Mouse (Mus musculus) hindbrain, postnatal 0 days (tissue): ENCODE data around the gene Myh3. TPM values are rescaled to one million over a fixed set of nuclear protein-coding genes. Genes with fewer than 3 reads are reported as not detected.

Source experiments
- ATAC-seq: fragments of 200-750 bp; cut with Nextera tagmentation; 2 replicates; pipeline ENCODE4 v1.8.0; 2017; ENCODE audit warnings: mild to moderate bottlenecking, moderate TSS enrichment, moderate library complexity
- DNase-seq: peaks from one replicate; pipeline ENCODE4 v3.0.0-alpha.2; 2015; ENCODE audit warnings: low spot score
- H3K27ac ChIP-seq: fragments of 300-500 bp; sonication (generic); 2 replicates; pipeline ENCODE4 v1.5.1; 2014; ENCODE audit warnings: mild to moderate bottlenecking
- H3K27me3 ChIP-seq: fragments of 300-500 bp; sonication (generic); 2 replicates; pipeline ENCODE4 v1.6.1; 2014; ENCODE audit warnings: low read length, mixed read lengths; ENCODE audit not compliant: insufficient read depth
- H3K36me3 ChIP-seq: fragments of 300-500 bp; sonication (generic); 2 replicates; pipeline ENCODE4 v1.6.1; 2014; ENCODE audit warnings: low read length, mixed read lengths; ENCODE audit not compliant: insufficient read depth
- H3K4me1 ChIP-seq: fragments of 300-500 bp; sonication (generic); 2 replicates; pipeline ENCODE4 v1.6.1; 2014; ENCODE audit warnings: antibody characterized with exemption, low read length, mixed read lengths; ENCODE audit not compliant: insufficient read depth
- H3K4me2 ChIP-seq: fragments of 300-500 bp; sonication (generic); 2 replicates; pipeline ENCODE4 v1.6.1; 2014; ENCODE audit warnings: low read depth, mild to moderate bottlenecking, low read length, moderate library complexity, mixed read lengths
- H3K4me3 ChIP-seq: fragments of 300-500 bp; sonication (generic); 2 replicates; pipeline ENCODE4 v1.5.1; 2014; ENCODE audit warnings: low read length
- H3K9ac ChIP-seq: fragments of 300-500 bp; sonication (generic); replicated peaks from 2 replicates; pipeline ENCODE4 v1.6.1; 2014; ENCODE audit warnings: mild to moderate bottlenecking, low read length, moderate library complexity, mixed read lengths
- H3K9me3 ChIP-seq: fragments of 300-500 bp; sonication (generic); 2 replicates; pipeline ENCODE4 v1.6.1; 2016; ENCODE audit warnings: low read length, mixed read lengths
- CTCF ChIP-seq: IDR thresholded peaks from 2 replicates; pipeline ENCODE4 v1.5.1; 2016; ENCODE audit warnings: antibody characterized with exemption, control low read depth, low read depth
- WGBS: fragments of 180-500 bp; shearing (Covaris S2); extraction: QIAGEN DNeasy Blood & Tissue Kit; methylation state at CpG from one replicate; pipeline ENCODE4 v1.1.7; 2014; 5-methylcytosine and 5-hydroxymethylcytosine counted together
- polyA plus RNA-seq: library from polyadenylated mRNA; unstranded; fragments of >200 nt; fragmentation: Nextera tagmentation; extraction: Ambion mirVana; gene quantifications from 2 replicates; pipeline ENCODE4 v1.2.1, GENCODE M21; 2015
- total RNA-seq: library from RNA; depleted of rRNA; stranded (reverse); fragments of >200 nt; gene quantifications from 2 replicates; pipeline ENCODE4 v1.2.3, GENCODE M21; 2014

The Myh3 gene
- total and polyA plus RNA-seq, 2 experiments from 2014 or later = 0.25 to 1.1 TPM

- Histone ChIP-seq H3K4me2 (no peak overlapping the region), H3K36me3 (no peaks in the 10 kb centered on the region), H3K9ac (no peak overlapping the region), H3K27ac (no peak overlapping the region), H3K9me3 (no peaks in the 10 kb centered on the region), H3K27me3 (no peaks in the 10 kb centered on the region), H3K4me1 (no peaks in the 10 kb centered on the region), H3K4me3 (no peak overlapping the region)
- WGBS = 65% methylated on average over 6 of the region's 6 CpGs
- no peak for ATAC-seq
- no peak for DNase-seq
- TF ChIP-seq CTCF = no peak
Observed at GRCm38 (mm10) chr11:67144559-67145265, 66.6 kb downstream of the Myh3 start.

GRCm38 (mm10) chr11:67145482-67146408 is 67.6 kb downstream of the Myh3 start:
- H3K27ac ChIP-seq = no peak overlapping the region
- 84% methylated on average over 5 of the region's 5 CpGs for WGBS
- no peaks in the 10 kb centered on the region for H3K27me3 ChIP-seq
- no peak for TF ChIP-seq CTCF
- no peaks in the 10 kb centered on the region for H3K36me3 ChIP-seq
- H3K9ac ChIP-seq = no peak overlapping the region
- H3K4me3 ChIP-seq = no peak overlapping the region
- no peaks in the 10 kb centered on the region for H3K9me3 ChIP-seq
- H3K4me2 ChIP-seq = no peak overlapping the region
- no peak for ATAC-seq
- no peak for DNase-seq
- H3K4me1 ChIP-seq = no peaks in the 10 kb centered on the region

- DNase-seq (no peak), ATAC-seq (no peak)
- no peak for TF ChIP-seq CTCF
- H3K4me3 ChIP-seq = no peak overlapping the region
- no peaks in the 10 kb centered on the region for H3K27me3 ChIP-seq
- H3K4me1 ChIP-seq = no peaks in the 10 kb centered on the region
- H3K4me2 ChIP-seq = no peak overlapping the region
- no peak overlapping the region for H3K27ac ChIP-seq
- H3K36me3 ChIP-seq = no peaks in the 10 kb centered on the region
- H3K9me3 ChIP-seq = no peaks in the 10 kb centered on the region
- 94% methylated on average over 4 of the region's 4 CpGs for WGBS
- H3K9ac ChIP-seq = no peak overlapping the region
Observed at GRCm38 (mm10) chr11:67146409-67147282, 68.5 kb downstream of the Myh3 start.

DNA sequence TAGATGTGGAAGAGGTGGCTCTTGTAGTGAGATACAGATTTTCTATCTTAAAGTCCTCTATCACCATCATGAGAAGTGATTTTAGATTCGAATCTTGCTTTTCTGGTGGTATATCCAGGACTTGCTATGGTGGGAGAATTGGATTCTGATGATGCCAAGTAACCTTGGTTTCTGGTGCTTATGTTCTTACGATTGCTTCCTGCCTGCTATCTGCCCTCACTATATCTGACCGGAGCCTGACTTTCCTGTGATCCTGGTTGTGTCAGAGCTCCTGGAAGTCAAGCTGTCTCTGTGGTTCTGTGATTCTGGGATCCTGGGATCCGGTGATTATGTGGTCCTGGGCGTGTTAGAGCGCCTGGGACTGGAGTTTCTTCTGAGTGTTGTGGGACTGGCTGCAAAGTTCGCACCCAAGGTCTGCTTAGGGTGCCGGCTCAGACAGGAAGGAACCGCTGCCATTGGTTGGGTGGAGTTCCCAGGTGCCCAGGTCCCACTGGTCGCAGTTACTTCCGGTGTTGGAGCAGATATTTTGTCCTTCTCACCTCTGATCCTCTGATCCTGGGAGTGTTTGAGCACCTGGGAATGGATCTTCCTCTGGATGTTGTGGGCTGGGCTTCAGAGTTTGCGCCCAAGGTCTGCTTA is 69.3 kb downstream of the Myh3 start:
- ATAC-seq = no peak
- Histone ChIP-seq H3K27ac (no peak overlapping the region), H3K9ac (no peak overlapping the region), H3K4me1 (no peaks in the 10 kb centered on the region), H3K36me3 (no peaks in the 10 kb centered on the region), H3K4me3 (no peak overlapping the region), H3K4me2 (no peak overlapping the region), H3K9me3 (no peaks in the 10 kb centered on the region), H3K27me3 (no peaks in the 10 kb centered on the region)
- DNase-seq = no peak
- WGBS = 96% methylated on average over 12 of the region's 12 CpGs
- no peak for TF ChIP-seq CTCF

GRCm38 (mm10) chr11:67148286-67149012 is 70.3 kb downstream of the Myh3 start:
- H3K4me3 ChIP-seq = no peak overlapping the region
- no peaks in the 10 kb centered on the region for H3K36me3 ChIP-seq
- H3K4me1 ChIP-seq = 0 out of 2 replicates have a peak, but pooled peaks cover 4% of the 10 kb centered on the region
- H3K27me3 ChIP-seq = no peaks in the 10 kb centered on the region
- no peak overlapping the region for H3K9ac ChIP-seq
- H3K4me2 ChIP-seq = no peak overlapping the region
- DNase-seq (no peak), ATAC-seq (no peak)
- H3K9me3 ChIP-seq = no peaks in the 10 kb centered on the region
- H3K27ac ChIP-seq = no peak overlapping the region
- TF ChIP-seq CTCF = no peak
- WGBS = 81% methylated on average over 4 of the region's 4 CpGs
